Mouse (Mus musculus): ENCODE results near the gene Slc29a1.

Slc29a1 gene

DNA sequence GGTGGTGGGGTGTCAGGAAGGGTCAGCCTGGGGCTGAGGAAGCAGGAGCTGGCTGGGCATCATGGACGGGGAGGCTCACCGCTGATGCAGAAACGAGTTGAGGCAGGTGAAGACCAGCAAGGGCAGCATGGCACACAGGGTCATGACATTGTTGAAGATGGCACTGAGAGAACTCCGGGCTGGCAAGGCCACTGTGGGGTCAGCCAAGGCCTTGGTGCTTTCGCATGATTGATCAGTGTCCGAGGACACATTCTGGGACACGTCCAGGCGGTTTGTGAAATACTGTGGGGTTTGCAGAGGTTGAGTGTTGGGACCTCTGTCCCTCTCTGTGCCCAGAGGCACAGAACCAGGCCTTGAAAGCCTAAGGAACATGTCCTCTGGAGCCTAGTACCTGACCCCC, 9.6 kb downstream of the Slc29a1 start:
- no peak for DNase-seq (ENCODE audit: low spot score)

DNA sequence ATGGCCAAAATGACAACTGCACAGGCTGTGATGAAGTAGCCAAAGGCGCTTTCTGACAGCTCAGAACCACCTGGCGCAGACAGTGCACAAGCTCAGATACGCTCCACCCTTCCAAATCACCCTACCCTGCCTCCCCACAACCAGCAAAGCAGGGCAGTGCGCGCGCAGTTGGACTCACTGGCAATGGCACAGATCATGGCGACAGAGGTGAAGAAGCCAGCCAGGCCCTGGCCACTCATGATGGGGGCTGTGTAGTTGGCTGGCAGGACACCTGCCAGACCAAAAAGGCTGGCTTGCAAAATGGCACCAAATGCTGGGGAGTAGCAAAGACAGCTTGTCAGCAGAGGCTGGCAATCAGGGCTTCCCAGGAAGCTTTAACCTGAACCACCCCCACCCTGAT, 10.2 kb downstream of the Slc29a1 start:
- no peak for DNase-seq (ENCODE audit: low spot score)

DNA sequence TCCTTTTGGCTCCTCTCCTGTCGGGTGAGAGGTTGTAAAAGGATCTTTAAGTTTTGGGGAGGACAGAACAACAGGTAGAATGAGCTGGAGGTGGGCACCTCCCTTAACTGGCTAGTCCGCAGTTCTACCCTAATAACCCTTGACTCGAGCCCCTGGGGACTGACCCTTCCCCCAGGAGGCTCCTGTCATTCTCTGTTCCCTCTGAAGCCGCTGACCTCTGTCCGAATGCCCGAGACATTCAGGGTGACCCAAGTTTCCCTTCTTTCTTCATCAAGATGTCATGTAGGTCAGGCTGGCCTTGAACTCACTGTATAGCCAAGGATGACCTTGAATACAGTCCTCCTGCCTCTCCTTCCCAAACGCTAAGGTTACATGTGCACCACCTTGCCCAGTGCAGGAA, 11.0 kb downstream of the Slc29a1 start:
- no peak for DNase-seq (ENCODE audit: low spot score)

DNA sequence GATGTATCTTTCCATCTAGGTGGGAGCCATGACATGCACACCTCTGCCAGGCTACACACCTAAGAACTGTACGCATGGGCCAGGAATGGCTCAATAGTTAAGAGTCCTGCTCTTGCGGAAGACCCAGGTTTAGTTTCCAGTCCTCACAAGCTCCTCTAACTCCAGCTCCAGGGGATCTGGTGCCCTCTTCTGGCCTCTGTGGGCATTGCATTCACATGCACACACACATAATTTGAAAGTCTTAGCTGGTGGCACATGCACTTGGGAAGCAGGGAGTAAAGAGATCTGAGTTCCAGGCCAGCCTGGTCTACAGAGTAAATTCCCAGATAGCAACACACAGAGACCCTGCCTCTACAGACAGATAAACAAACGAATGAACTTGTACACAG, 13.0 kb downstream of the Slc29a1 start:
- no peak for DNase-seq (ENCODE audit: low spot score)

DNA sequence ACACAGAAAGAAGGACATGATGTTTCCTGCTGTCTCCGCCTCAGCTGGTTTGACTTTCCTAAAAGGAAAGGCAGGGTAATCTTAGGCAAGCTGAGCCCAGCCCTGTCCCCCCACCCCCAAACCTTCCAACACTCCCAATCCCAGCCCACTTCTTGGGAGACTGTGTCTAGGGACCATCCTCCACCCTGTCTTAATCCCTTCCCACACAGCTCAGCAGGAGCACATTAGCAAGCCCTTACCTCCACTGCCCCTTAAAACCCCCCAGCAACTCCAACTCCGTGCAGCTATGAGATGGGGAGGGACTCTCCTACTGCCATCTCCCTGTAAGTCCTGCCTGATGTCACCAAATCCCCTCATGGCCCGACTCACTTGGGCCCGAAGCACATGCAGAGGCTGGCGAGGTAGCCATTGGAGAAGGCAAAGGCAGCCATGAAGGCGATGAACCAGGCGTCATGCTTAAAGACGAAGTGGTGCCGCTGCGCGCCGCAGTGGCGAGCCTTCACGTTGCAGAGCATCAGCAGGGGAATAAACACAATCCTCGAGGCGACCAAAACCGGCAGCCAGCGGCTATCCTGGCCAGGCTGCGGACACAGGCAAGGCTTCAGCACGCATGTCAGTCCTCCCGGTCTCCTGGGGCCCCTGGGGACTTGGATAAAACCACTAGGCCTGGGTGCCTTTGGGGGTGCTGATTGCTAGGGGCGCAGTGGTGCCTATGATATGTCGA, 13.5 kb downstream of the Slc29a1 start:
- DNase-seq (ENCODE audit: low spot score) = no peak

DNA sequence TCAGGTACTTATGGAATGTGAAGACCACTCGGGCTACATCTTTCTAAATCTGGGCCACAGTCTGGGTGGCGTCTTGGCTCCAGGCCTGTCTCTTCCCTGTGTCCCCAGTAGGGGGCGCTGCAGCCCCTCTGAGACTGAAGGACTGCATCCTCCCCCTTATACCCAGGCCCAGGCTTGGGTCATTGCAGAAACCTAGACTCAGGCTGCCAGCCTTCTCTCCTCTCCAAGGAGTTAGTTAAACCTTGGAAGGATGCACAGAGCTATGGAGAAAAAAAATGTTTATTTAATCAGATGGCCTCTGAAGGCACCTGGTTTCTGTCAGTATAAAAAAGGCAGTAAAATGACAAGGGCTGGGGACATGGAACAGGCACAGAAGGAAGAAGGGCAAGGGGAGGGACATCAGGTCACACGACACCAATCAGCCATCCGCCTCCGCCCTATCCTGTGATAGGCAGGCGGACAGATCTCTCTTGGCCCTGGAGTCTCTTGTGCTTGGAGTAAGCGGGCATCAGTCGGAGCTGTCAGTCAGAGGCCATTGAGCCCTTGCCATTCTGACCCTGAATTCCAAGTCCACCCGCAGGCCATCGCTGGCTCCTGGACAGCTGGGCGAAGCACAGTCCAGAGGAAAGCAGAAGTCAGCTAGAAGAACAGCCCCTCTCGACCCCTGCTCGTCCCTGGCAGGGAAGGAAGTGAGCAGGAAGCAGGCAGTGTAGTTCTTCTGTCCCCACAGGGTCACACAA, 14.3 kb downstream of the Slc29a1 start:
- peak; percentile 81 for DNase-seq (ENCODE audit: low spot score)

DNA sequence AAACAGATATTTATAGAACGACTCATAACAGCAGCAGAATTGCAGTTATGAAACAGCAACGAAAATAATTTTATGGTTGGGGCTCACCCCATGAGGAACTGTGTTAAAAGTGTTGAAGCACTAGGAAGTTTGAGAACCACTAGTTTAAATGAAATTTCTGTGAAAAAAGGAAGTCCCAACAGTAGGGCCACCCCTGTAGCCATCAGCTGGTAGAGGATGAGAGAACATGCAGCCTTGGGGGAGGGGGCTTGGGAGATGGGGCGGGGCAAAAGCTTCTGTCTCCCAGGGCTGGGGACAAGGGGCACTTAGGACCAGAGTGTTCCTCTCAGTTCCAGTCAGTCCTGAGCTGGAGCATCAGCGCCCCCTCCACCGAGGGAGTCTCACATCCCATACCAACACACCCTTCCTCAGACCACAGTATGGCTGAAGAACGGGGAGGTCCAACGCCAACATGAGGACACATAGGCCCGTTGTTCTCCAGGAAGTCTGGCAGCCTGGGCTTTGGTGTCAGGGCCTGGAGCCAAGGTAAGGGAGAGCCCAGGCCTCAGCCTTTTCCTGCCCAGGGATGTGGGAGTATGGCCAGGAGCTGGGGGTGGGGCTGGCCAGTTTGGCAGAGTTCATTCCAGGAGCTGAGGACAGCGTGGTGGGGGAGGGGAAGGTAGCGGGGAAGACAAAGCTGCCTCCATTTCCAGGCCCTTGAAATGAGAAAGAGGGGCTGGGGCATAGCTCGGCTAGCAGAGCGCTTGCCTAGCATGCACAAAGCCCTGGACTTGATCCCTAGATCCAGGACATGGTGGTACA, 15.1 kb downstream of the Slc29a1 start:
- peak; percentile 90 for DNase-seq (ENCODE audit: low spot score)

DNA sequence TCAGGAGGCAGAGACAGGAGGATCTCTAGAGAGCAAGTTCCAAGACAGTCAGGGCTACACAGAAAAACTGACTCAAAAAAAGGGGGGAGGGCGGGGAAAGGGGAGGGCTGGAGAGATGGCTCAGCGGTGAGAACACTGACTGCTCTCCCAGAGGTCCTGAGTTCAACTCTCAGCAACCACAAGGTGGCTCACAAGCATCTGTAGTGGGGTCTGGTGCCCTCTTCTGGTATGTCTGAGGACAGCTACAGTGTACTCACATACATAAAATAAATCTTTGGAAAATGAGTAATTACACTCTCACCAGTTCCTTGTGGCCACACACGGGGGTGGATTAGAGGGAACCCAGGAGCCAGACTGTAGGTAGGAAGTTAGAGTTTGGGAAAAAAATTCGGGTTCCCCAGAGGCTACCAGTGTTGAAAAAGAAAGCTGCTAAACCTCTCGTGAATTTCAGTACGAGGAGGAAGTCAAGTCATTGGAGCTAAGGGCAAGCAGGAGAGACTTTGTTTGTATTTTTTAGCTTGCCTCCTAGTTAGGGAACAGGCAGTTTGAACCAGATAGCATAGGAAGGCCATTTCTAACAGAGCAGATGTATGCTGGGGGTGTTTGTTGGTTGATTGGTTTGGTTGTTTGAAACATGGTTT, 16.6 kb downstream of the Slc29a1 start:
- DNase-seq (ENCODE audit: low spot score) = no peak

DNA sequence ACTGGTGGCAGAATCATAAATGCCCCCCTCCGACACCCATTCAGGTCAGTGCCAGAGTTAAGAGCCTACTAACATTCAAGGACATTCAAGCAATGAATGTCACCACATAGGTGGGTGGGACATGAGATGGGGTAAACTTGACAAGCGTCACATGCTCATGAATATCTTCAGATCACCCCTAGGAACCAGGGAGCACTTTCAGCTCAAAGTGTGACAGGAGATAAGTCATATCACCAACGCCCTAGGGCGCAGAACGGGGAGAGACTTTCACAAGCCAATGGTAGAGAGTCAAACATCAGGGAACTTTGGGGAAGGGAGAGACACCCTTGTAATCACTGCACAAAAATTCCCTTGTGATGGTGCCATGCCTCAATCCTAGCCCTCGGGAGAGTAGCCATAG, 17.2 kb downstream of the Slc29a1 start:
- DNase-seq (ENCODE audit: low spot score) = no peak

DNA sequence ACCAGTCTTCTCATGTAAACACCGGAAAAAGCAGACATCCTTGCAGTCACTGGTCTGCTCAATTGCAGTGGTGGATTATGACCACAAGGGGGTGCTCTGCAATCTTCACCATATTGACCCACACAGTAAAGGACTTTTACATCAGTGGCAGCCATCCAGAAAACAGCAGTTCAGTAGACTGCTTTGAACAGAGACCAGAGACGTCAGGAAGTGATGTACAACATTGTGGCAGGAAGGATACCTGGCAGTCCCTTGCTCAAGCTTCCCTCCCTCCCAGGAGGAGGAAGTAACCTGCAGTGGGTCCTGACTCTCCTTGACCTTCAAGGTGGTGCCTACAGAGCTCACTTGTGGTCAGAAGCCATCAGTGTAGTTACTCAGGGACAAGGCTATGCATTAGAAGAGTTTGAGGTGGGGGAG, 17.8 kb downstream of the Slc29a1 start:
- peak; percentile 79 for DNase-seq (ENCODE audit: low spot score)

DNA sequence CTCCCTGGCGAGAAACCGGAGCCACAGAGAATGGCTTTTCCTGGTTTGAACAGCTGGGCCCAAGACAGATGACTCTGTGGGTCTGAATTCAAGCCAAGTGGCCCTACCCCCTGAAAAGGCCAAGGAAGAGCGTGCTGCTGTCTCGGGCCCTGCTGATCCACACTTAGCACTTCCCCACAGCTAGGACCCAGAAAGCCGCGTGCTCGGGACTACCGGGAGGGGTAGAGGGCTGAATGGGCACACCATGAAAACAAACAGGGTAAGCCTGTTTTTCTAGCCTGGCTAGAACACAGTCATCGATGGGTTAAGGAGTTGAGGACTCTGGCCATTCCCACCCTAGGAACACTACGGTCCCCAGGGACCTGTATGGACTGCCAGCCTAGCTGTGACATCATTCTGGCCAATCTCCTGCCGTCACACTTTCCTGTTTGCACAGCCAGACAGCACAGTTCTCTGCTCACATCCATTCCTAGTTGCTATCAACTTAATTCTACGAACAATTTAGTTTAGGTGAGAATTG, 18.4 kb downstream of the Slc29a1 start:
- DNase-seq (ENCODE audit: low spot score) = peak; percentile 70

DNA sequence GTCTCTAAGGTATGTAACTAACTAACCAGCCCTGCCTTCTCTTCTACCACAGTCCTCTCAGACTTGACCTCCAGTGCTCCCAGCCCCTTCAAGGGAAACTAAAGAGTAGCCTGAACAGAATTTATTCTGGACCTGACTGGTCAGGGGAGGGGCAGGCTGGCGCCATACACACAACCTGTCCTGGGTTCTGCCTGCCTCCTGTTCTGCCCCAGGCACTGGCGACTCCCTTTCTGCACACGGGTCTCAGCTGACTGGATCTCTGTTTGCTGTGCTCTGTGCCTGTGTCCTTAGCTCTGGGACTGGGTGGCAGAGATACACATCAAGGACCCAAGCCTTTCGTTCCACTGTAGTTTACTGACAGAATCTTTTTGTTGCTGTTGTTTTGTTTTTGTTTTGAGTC, 19.9 kb downstream of the Slc29a1 start:
- DNase-seq (ENCODE audit: low spot score) = no peak

DNA sequence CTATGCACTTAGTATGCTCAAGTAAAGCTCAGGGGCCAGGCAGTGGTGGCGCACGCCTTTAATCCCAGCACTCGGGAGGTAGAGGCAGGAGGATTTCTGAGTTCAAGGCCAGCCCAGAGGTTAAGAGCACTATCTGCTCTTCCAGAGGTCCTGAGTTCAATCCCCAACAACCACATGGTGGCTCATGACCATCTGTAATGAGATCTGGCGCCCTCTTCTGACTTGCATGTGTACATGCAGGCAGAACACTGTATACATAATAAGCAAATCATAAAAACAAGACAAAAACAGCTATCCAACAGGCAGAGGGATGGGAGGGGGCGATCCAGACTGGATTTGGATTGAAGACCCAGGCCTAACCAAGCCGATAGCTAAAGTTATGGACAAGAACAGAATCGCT, 20.6 kb downstream of the Slc29a1 start:
- DNase-seq (ENCODE audit: low spot score) = no peak

DNA sequence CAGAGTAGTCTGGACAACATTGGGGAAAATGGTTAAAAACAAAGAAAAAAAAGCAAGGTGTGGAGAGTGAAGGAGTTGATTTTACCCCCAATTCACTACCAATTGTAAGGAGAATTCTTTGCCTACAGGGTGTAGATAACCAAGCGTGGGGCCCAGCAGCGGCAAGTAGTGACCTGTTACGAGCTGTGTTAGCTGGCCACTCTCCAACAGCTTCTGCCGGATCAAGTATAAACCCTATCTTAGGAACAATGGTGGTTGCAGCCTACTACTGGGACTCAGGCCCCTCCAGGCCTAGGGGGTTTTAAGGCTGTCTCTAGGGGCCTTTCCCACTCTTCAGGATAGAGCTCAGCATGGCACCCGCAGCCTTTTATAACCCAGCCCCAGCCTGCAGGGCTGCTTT, 21.2 kb downstream of the Slc29a1 start:
- no peak for DNase-seq (ENCODE audit: low spot score)

DNA sequence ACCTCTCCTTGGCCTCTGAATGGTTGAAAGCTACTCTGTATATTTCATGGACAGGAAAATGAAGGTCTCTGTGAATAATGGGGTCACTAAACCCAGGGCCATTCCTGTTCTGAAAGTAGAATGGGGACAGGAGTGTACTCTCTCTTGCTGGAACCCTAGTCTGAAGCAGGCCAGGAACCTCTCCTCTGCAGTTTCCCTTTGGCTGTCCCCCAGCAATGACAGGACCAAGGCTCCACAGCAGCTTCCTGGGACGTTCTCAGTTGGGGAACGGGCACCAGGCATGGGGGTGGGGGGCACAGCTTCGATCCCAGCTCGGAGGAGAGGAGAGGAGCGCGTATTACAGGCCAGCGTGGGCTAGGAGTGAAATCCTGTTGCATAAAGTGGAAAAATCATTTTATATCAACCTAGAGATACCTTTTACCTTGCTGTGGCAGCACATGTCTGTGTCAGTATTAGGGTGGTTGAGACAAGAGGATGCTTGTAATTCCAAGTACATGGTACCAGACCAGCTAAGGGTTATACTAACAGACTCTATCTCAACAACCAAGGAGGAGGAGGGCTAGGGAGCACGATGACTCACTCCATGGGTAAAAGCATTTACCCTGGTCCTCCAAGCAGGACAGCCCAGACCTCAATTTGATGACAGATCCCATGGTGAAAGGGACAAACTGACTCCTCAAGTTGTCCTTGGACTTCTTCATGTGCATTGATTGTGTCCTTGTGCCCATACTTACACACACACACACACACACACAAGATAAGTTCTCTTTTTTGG, 24.1 kb downstream of the Slc29a1 start:
- no peak for DNase-seq (ENCODE audit: low spot score)

DNA sequence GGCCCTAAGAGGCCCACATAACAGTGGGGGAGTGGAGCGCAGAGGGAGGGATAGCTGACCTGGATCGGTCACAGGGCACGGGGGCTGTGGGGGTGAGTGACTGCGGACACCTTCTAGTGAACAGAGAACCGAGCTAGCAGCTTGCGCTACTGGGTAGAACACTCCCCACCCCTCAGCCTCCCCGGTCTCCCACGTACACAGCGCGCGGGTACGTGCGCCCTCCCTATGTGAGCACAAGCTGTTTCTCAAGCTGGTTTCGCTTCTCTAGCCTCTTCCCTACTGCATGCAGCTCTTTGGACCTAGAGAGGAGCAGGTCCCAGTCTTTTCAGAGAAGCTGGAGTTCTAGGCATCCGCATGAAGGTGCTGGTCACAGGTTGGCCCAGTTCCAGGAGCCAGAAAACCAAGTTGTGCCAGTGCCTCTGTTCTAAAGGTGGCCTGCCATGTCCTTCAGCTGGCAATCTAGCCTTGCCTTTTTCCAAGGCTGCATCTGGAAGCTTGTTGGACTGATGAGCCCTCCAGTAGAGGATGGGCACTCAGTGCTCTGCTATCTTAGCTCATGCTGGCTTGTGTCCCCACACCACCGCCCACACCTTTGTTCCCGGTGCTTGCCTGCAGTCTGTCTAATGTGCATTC, 25.2 kb downstream of the Slc29a1 start:
- peak; percentile 69 for DNase-seq (ENCODE audit: low spot score)

DNA sequence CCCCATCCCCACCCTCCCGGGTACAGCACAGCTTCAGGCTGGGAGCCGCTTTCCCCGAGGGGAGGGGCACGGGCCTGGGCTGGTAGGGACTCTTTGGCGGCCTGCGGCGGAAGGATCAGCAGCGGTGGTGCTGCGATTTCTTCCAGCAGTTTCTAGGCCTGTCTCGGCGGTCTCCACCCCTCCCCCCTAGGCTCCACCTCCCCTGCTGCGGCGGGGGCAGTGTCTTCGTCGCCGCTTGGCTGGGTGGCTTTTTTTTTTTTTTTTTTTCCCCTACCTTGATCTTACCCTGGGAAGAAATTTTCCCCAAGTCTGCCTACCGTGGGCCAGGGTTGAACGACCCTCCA, 25.7 kb downstream of the Slc29a1 start:
- DNase-seq (ENCODE audit: low spot score) = peak; percentile 98

DNA sequence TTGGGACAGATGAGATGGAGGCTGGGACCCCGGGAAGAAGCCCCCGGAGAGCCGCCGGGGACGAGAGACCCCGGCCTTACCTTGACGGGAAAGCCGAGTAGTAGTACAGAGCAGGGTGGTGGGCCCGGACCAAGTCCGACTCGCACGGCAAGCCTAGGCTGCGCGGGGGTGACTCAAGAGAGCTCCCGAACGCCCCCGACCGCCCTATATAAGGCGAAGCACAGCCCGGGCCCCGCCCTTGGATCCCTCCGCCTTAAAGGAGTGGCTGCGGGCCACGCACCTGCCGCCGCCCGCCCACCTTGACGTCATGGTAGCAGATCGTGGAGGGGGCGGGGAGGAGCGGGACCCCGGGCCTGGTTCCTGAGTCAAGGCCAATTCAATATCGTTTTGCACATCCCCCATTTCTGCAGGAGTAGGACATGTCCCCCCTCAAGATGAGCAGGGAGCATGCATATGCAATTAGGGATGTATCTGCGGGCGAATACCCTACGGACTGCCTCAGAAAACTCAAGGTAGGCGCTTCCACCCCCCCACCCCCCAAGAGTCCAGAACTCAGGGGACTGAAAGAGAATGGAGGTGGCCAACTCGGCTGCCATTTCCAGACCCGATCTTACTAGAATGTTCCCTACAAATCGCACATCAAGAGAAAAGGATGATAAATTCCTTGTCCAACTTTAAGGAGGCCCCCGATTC, 26.2 kb downstream of the Slc29a1 start, which contains the start of gene Hsp90ab1:
TSS of gene Hsp90ab1 (minus strand) at position 185 of the 693 bp plus-strand sequence.
- peak; percentile 98 for DNase-seq (ENCODE audit: low spot score)

DNA sequence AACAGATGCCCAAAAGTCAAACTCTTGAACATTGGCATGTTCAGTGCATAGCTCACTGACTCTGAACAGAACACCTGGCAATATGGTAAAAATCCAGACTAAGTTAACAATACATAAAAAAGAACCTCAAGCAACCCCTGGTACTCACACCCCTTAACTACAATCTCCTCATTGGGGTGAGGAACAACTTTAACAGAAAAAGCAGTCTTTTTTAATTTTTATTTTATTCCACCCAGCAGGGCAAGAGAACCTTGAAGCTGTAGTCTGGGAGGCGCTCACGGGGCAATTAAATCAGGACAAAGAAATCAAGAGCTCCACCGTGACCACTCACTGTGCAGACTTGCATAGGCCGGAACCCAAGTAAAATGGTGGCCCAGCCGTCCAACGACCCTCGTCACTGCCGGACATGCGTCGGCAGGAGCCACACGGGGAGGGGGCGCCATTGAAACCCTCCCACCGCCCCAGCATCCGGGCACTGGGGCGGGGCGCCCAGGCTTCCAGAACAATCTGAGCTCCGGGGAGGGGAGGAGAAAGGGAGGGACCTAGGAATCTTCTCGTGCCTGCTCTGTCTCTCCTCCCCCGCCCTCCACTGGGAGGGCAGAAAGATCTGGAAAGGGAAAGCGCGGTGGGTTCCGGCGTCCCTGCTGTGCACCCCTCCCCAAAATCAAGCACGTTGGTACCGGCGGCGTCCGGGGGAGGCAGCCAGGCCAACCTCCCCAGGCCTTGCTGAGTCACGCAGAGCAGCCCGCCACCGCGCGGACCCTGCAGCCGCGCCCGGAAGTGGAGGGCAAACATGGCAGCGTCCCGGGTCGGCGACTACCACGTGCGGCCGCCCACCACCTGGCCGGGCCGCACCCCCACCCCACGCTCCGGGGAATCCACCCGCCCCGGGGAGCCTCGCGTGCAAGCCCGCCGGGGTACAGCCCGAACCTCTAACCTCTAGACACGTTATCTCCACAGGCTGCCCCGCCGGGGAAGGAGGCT, 27.0 kb downstream of the Slc29a1 start:
- peak; percentile 87 for DNase-seq (ENCODE audit: low spot score)

Data from lung, postnatal 25 days (tissue).